Mouse (Mus musculus) megakaryocyte, embryonic 14.5 days (primary cell): Measurements from ENCODE around the gene Olfr287.

Source experiments
- FLI1 ChIP-seq: IDR thresholded peaks from 2 replicates; pipeline ENCODE4 v1.6.1; 2012; ENCODE audit warnings: low read length, inconsistent platforms, mixed read lengths
- GATA1 ChIP-seq: IDR thresholded peaks from 3 replicates; pipeline ENCODE4 v1.6.1; 2012; ENCODE audit warnings: mixed read lengths, low read length, inconsistent platforms, borderline replicate concordance

DNA sequence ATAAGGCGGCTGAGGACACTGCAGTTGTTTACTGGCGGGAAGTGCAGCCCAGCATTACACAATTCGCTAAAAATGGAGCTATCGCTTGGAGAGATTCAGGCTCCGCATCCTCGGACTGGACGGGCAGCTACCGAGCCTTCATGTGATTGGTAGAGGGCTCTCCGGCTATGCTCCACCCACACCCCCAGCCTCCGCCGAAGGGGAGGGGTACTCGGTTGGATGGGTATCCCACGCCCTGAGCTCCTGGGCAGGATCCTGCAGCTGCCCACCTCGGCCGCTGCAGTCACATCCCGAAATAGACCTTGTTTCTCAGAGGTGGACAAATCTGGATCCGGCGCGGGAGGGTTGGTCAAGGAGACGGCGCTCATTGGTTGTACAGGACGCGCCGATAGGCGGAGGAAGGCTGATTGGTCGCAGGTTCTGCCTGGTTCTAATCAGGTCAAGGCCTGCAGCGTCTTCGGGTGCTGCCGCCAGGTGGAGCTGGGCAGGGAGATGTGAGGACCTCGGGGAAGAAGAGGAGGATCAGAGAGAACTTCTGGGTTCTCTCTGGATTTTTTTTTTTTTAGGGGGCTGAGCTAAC, 39.6 kb downstream of the Olfr287 start:
- TF ChIP-seq GATA1 (no peak), FLI1 (no peak)
